Mouse (Mus musculus) testis, adult 2 months (tissue): ENCODE results near the gene Phospho1. TPM values are rescaled to one million over a fixed set of nuclear protein-coding genes. Genes with fewer than 3 reads are reported as not detected.

Experiments used
- H3K27ac ChIP-seq: fragments of 200-500 bp; 2 replicates; pipeline ENCODE4 v1.5.1; 2012; ENCODE audit warnings: low read depth, low read length; ENCODE audit not compliant: control insufficient read depth, insufficient read depth
- H3K27me3 ChIP-seq: fragments of 200-500 bp; 2 replicates; pipeline ENCODE4 v1.6.1; 2012; ENCODE audit warnings: mild to moderate bottlenecking, low read length, moderate library complexity; ENCODE audit not compliant: control insufficient read depth, insufficient read depth
- H3K36me3 ChIP-seq: fragments of 200-500 bp; 2 replicates; pipeline ENCODE4 v1.6.1; 2012; ENCODE audit warnings: mild to moderate bottlenecking, low read length; ENCODE audit not compliant: control insufficient read depth, insufficient read depth
- H3K4me1 ChIP-seq: fragments of 200-500 bp; 2 replicates; pipeline ENCODE4 v1.6.1; 2012; ENCODE audit warnings: low read length; ENCODE audit not compliant: control insufficient read depth, insufficient read depth
- H3K4me3 ChIP-seq: fragments of 200-500 bp; 2 replicates; pipeline ENCODE4 v1.5.1; 2012; ENCODE audit warnings: low read depth, mild to moderate bottlenecking, low read length, moderate library complexity, mixed read lengths; ENCODE audit not compliant: control insufficient read depth
- CTCF ChIP-seq: fragments of 200-500 bp; IDR thresholded peaks from 2 replicates; pipeline ENCODE4 v1.5.1; 2012; ENCODE audit warnings: low read depth, mild to moderate bottlenecking, inconsistent platforms, low read length, moderate library complexity; ENCODE audit not compliant: control insufficient read depth, insufficient read depth, insufficient replicate concordance
- POLR2A ChIP-seq: fragments of 200-500 bp; IDR thresholded peaks from 2 replicates; pipeline ENCODE4 v1.6.1; 2012; ENCODE audit warnings: low read depth, mild to moderate bottlenecking, inconsistent platforms, low read length, moderate library complexity; ENCODE audit not compliant: control insufficient read depth
- polyA plus RNA-seq: library from polyadenylated mRNA; depleted of rRNA; stranded (reverse); fragments of >200 nt; gene quantifications from 2 replicates; pipeline ENCODE4 v1.2.3, GENCODE M21; 2012

Phospho1 gene
- polyA plus RNA-seq, 1 experiment: 371 TPM

GRCm38 (mm10) chr11:95840694-95841497, 16.6 kb downstream of the Phospho1 start:
- H3K27ac ChIP-seq: no peak overlapping the region
- TF ChIP-seq POLR2A (no peak), CTCF (no peak)
- H3K4me1 ChIP-seq: no peaks in the 10 kb centered on the region; the same call in 1 of the 2 replicates
- no peaks in the 10 kb centered on the region for H3K27me3 ChIP-seq
- H3K36me3 ChIP-seq: no peaks in the 10 kb centered on the region
- no peak overlapping the region; the same call in 1 of the 2 replicates for H3K4me3 ChIP-seq

DNA sequence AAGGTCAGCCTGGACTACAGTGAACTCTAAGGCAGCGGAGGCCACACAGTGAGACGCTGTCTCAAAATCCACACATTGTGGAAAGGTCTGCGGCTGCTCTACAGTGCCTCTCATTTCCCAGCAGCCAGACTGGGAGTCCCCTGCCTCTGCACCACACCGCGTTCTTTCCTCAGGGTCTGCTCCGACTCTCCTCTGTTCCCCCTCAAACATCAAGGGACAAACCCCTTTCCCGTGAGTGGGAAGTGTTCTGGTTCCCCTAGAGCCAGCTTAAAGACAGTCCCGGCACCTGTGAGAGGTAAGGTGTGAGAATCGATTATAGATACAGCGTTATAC, 17.2 kb downstream of the Phospho1 start:
- Histone ChIP-seq H3K4me1 (no peaks in the 10 kb centered on the region; the same call in 1 of the 2 replicates), H3K27ac (no peak overlapping the region), H3K36me3 (no peaks in the 10 kb centered on the region), H3K4me3 (peak overlapping the region; percentile 4), H3K27me3 (no peaks in the 10 kb centered on the region)
- TF ChIP-seq POLR2A (no peak), CTCF (no peak)

GRCm38 (mm10) chr11:95842074-95842681, 17.9 kb downstream of the Phospho1 start, which contains the start of gene Abi3:
Gene Abi3, minus strand, starts transcription at chr11:95842476.
- no peaks in the 10 kb centered on the region; the same call in 1 of the 2 replicates for H3K4me1 ChIP-seq
- peak within 1 kb of the TSS; percentile 4 for H3K4me3 ChIP-seq
- H3K27me3 ChIP-seq: no peaks in the 10 kb centered on the region
- TF ChIP-seq POLR2A: no peak
- H3K36me3 ChIP-seq: no peaks in the 10 kb centered on the region
- no peak within 1 kb of the TSS for H3K27ac ChIP-seq

DNA sequence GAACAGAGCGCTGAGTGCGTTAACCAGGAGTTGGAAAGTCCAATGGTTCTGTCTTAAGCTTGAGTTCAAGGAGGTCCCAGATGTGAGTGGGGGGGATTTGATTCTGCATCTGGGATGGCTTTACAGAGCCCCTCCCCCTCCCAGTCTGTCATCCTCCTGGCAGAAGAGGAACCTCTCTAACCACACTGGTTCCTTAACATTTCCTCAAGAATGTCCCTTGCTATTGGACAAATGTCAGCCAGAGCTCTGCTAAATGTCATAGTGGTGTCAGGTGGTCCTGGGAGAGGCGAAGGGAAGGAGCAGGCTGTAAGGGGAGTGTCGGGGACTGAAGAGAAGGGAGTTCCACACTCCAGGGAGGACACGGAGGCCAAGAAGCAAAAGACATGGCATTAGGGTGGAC, 18.7 kb downstream of the Phospho1 start:
- no peak for TF ChIP-seq POLR2A
- no peak for TF ChIP-seq CTCF
- Histone ChIP-seq H3K27me3 (no peaks in the 10 kb centered on the region), H3K36me3 (no peaks in the 10 kb centered on the region), H3K4me3 (no peak overlapping the region), H3K27ac (no peak overlapping the region), H3K4me1 (no peaks in the 10 kb centered on the region)

DNA sequence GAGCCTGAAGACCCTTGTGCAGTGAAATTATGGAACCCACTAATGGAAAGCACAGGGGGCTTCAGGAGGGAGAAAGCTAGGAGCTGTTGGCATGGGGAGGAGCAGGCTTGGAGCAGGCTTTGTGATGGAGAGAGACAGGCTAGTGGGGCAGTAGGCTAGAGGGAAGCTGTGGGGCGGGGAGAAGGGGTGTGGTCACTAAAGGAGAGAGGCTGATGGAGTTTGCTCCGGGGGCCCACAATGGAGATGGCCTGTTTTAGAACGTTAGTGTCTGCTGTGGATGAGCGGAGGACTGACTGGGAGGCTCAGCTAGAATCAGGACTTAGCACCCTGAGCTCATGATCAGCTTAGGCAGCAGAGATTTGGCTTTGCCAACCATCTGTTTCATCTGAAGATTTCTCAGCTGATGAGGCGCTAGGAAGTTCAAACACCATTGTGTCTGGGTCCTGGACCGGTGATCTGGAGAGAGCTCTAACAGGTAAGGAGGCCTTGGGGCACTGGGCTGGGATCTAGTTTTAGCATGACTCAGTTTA, 19.2 kb downstream of the Phospho1 start:
- Histone ChIP-seq H3K27ac (no peak overlapping the region), H3K4me3 (no peak overlapping the region), H3K4me1 (no peaks in the 10 kb centered on the region), H3K36me3 (no peaks in the 10 kb centered on the region), H3K27me3 (no peaks in the 10 kb centered on the region)
- no peak for TF ChIP-seq POLR2A

DNA sequence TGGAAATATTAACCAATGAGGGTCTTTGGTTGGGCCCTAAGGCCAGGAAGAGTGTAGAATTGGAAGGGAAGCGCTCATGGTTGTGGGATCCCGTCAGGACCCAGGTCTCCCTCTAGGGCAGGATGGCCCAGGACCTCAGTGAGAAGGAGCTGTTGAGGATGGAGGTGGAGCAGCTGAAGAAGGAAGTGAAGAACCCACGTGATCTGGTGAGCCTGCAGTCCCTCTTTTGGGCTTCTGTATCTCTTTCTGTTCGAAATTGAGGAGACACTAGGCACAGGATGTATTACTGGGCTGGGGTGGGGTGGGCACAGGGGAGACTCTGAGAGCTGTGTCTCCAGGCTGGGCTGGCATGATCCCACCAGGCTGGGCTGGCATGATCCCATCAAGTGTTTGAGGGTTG, 20.6 kb downstream of the Phospho1 start:
- H3K27me3 ChIP-seq: no peaks in the 10 kb centered on the region
- no peaks in the 10 kb centered on the region for H3K4me1 ChIP-seq
- no peak overlapping the region for H3K4me3 ChIP-seq
- no peak overlapping the region for H3K27ac ChIP-seq
- H3K36me3 ChIP-seq: no peaks in the 10 kb centered on the region
- TF ChIP-seq CTCF (no peak), POLR2A (no peak)

- no peaks in the 10 kb centered on the region for H3K36me3 ChIP-seq
Measured at GRCm38 (mm10) chr11:95850898-95851297, 26.6 kb downstream of the Phospho1 start.

More at GRCm38 (mm10) chr11:95850898-95851297, 26.6 kb downstream of the Phospho1 start:
- H3K4me1 ChIP-seq: peaks cover 2% of the 10 kb centered on the region
- no peak overlapping the region for H3K27ac ChIP-seq
- no peak for TF ChIP-seq CTCF
- no peak for TF ChIP-seq POLR2A
- no peaks in the 10 kb centered on the region for H3K27me3 ChIP-seq
- H3K4me3 ChIP-seq: no peak overlapping the region
